Mouse (Mus musculus) C2C12 (cell line): ENCODE results near the gene 6430531B16Rik.

ENCODE experiments used
- CEBPB ChIP-seq: IDR thresholded peaks from one replicate; pipeline ENCODE4 v1.6.1; 2011; ENCODE audit warnings: low read depth, mild to moderate bottlenecking, control low read depth, moderate library complexity
- CTCF ChIP-seq: IDR thresholded peaks from one replicate; pipeline ENCODE4 v1.5.1; 2011; ENCODE audit not compliant: control insufficient read depth, insufficient read depth, insufficient read length
- FOSL1 ChIP-seq: IDR thresholded peaks from one replicate; pipeline ENCODE4 v1.8.0; 2011; ENCODE audit warnings: mild to moderate bottlenecking, low read length; ENCODE audit not compliant: poor library complexity, insufficient read depth, severe bottlenecking
- MAX ChIP-seq: IDR thresholded peaks from one replicate; pipeline ENCODE4 v1.6.1; 2011; ENCODE audit warnings: mild to moderate bottlenecking, control low read depth
- MYOD1 ChIP-seq: IDR thresholded peaks from one replicate; pipeline ENCODE4 v1.6.1; 2011; ENCODE audit warnings: low read depth; ENCODE audit not compliant: control insufficient read depth, insufficient read length
- MYOG ChIP-seq: IDR thresholded peaks from one replicate; pipeline ENCODE4 v1.6.1; 2011; ENCODE audit not compliant: control insufficient read depth, insufficient read length; ENCODE audit errors: extremely low read depth
- USF1 ChIP-seq: IDR thresholded peaks from one replicate; pipeline ENCODE4 v1.6.1; 2011; ENCODE audit warnings: low read depth, mild to moderate bottlenecking, control low read depth, moderate library complexity

GRCm38 (mm10) chr7:139998691-139999350 lies 20.3 kb upstream of the 6430531B16Rik start:
- TF ChIP-seq USF1 (no peak), CTCF (no peak), MAX (no peak), MYOG (no peak), CEBPB (no peak), MYOD1 (no peak), FOSL1 (no peak)
